Mouse (Mus musculus): ENCODE results near the gene Abca6. TPM values are rescaled to one million over a fixed set of nuclear protein-coding genes. Genes with fewer than 3 reads are reported as not detected.

Gene Abca6
- polyA plus RNA-seq, 1 experiment = not detected

GRCm38 (mm10) chr11:110165822-110166221, 85.8 kb downstream of the Abca6 start:
- Histone ChIP-seq H3K27ac (ENCODE audit: insufficient read depth, low read depth, low read length) (no peak overlapping the region), H3K4me1 (ENCODE audit: control insufficient read depth, insufficient read depth, low read length) (no peaks in the 10 kb centered on the region), H3K4me3 (ENCODE audit: insufficient read depth, low read depth, low read length) (no peak overlapping the region)
- TF ChIP-seq POLR2A (IDR thresholded peaks at IDR 0.05; ENCODE audit: insufficient read depth, low read depth, low read length) (no peak), CTCF (IDR thresholded peaks at IDR 0.05; ENCODE audit: insufficient read depth, low read depth, low read length) (no peak)
- 85% methylated on average over 3 of the region's 3 CpGs for WGBS

- Histone ChIP-seq H3K27ac (ENCODE audit: insufficient read depth, low read depth, low read length) (no peak overlapping the region), H3K4me3 (ENCODE audit: insufficient read depth, low read depth, low read length) (no peak overlapping the region), H3K4me1 (ENCODE audit: control insufficient read depth, insufficient read depth, low read length) (no peaks in the 10 kb centered on the region)
- no peak for TF ChIP-seq POLR2A (IDR thresholded peaks at IDR 0.05; ENCODE audit: insufficient read depth, low read depth, low read length)
- TF ChIP-seq CTCF (IDR thresholded peaks at IDR 0.05; ENCODE audit: insufficient read depth, low read depth, low read length) = no peak
Measured at GRCm38 (mm10) chr11:110165409-110165808, 86.2 kb downstream of the Abca6 start.

- no peaks in the 10 kb centered on the region for H3K4me1 ChIP-seq (ENCODE audit: control insufficient read depth, insufficient read depth, low read length)
- no peak overlapping the region for H3K4me3 ChIP-seq (ENCODE audit: insufficient read depth, low read depth, low read length)
- WGBS = 81% methylated on average over 6 of the region's 6 CpGs
- no peak for TF ChIP-seq POLR2A (IDR thresholded peaks at IDR 0.05; ENCODE audit: insufficient read depth, low read depth, low read length)
- TF ChIP-seq CTCF (IDR thresholded peaks at IDR 0.05; ENCODE audit: insufficient read depth, low read depth, low read length) = no peak
- H3K27ac ChIP-seq (ENCODE audit: insufficient read depth, low read depth, low read length) = no peak overlapping the region
Measured at GRCm38 (mm10) chr11:110157059-110157458, 94.5 kb downstream of the Abca6 start.

GRCm38 (mm10) chr11:110155985-110156384, 95.6 kb downstream of the Abca6 start:
- no peak for TF ChIP-seq CTCF (IDR thresholded peaks at IDR 0.05; ENCODE audit: insufficient read depth, low read depth, low read length)
- TF ChIP-seq POLR2A (IDR thresholded peaks at IDR 0.05; ENCODE audit: insufficient read depth, low read depth, low read length) = no peak
- 92% methylated on average over 11 of the region's 11 CpGs for WGBS
- Histone ChIP-seq H3K27ac (ENCODE audit: insufficient read depth, low read depth, low read length) (no peak overlapping the region), H3K4me1 (ENCODE audit: control insufficient read depth, insufficient read depth, low read length) (no peaks in the 10 kb centered on the region), H3K4me3 (ENCODE audit: insufficient read depth, low read depth, low read length) (no peak overlapping the region)

GRCm38 (mm10) chr11:110147640-110148039, 103.9 kb downstream of the Abca6 start:
- TF ChIP-seq CTCF (IDR thresholded peaks at IDR 0.05; ENCODE audit: insufficient read depth, low read depth, low read length) = no peak
- no peak for TF ChIP-seq POLR2A (IDR thresholded peaks at IDR 0.05; ENCODE audit: insufficient read depth, low read depth, low read length)
- H3K4me3 ChIP-seq (ENCODE audit: insufficient read depth, low read depth, low read length) = no peak overlapping the region
- H3K4me1 ChIP-seq (ENCODE audit: control insufficient read depth, insufficient read depth, low read length) = no peaks in the 10 kb centered on the region
- H3K27ac ChIP-seq (ENCODE audit: insufficient read depth, low read depth, low read length) = no peak overlapping the region
- 98% methylated on average over 5 of the region's 5 CpGs for WGBS

GRCm38 (mm10) chr11:110145421-110145820, 106.2 kb downstream of the Abca6 start:
- Histone ChIP-seq H3K27ac (ENCODE audit: insufficient read depth, low read depth, low read length) (no peak overlapping the region), H3K4me1 (ENCODE audit: control insufficient read depth, insufficient read depth, low read length) (no peaks in the 10 kb centered on the region), H3K4me3 (ENCODE audit: insufficient read depth, low read depth, low read length) (no peak overlapping the region)
- TF ChIP-seq CTCF (IDR thresholded peaks at IDR 0.05; ENCODE audit: insufficient read depth, low read depth, low read length) (no peak), POLR2A (IDR thresholded peaks at IDR 0.05; ENCODE audit: insufficient read depth, low read depth, low read length) (no peak)
- WGBS = 85% methylated on average over 11 of the region's 11 CpGs

GRCm38 (mm10) chr11:110130760-110131159, 120.8 kb downstream of the Abca6 start:
- WGBS = 86% methylated on average over 5 of the region's 5 CpGs
- Histone ChIP-seq H3K4me3 (ENCODE audit: insufficient read depth, low read depth, low read length) (no peak overlapping the region), H3K27ac (ENCODE audit: insufficient read depth, low read depth, low read length) (no peak overlapping the region), H3K4me1 (ENCODE audit: control insufficient read depth, insufficient read depth, low read length) (no peaks in the 10 kb centered on the region)
- TF ChIP-seq POLR2A (IDR thresholded peaks at IDR 0.05; ENCODE audit: insufficient read depth, low read depth, low read length) = no peak
- TF ChIP-seq CTCF (IDR thresholded peaks at IDR 0.05; ENCODE audit: insufficient read depth, low read depth, low read length) = no peak

Other genes starting within 250 kb of the Abca6 start
- not detected in 2 replicates for gene Abca8a, start 155.8 kb downstream of the Abca6 start, polyA plus RNA-seq (2012; ENCODE audit: insufficient read depth, insufficient read length, low replicate concordance, missing spikeins)
- gene Abca9, start 83.6 kb downstream of the Abca6 start, polyA plus RNA-seq (2012; ENCODE audit: insufficient read depth, insufficient read length, low replicate concordance, missing spikeins) = not detected in 2 replicates
- not detected in 2 replicates for gene Abca5, start 85.9 kb upstream of the Abca6 start, polyA plus RNA-seq (2012; ENCODE audit: insufficient read depth, insufficient read length, low replicate concordance, missing spikeins)
- gene Map2k6, start 147.3 kb upstream of the Abca6 start, polyA plus RNA-seq (2012; ENCODE audit: insufficient read depth, insufficient read length, low replicate concordance, missing spikeins) = not detected in 2 replicates

Measured in olfactory bulb, adult 2 months (tissue).